Mouse (Mus musculus): ENCODE measurements around the gene Cpa1.

The Cpa1 gene

GRCm38 (mm10) chr6:30674714-30675280 lies 35.8 kb downstream of the Cpa1 start:
- DNase-seq: no peak

DNA sequence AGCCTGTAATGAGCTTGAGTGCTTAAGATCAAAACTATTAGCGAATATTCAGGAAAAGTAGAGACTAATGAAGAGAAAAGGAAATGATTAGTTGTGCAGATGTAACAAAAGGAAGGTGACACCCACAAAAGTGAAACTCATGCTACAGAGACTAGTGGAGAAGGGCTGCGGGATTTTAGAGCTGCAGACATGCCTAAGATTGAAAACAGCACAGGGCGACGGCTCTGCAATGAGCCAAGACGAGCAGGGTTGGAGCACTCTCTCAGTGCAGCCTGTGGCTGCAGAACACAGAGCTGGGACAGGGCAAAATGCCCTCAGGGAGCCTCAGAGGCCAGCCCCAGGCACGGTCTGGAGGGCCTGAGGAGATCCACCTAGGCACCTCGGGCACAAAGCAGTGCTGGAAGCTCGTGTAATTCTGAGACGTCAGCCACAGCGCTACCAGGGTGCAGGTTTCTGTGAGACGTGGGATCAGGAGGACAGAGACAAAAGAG lies 36.3 kb downstream of the Cpa1 start:
- DNase-seq: no peak

GRCm38 (mm10) chr6:30676506-30676905 lies 37.5 kb downstream of the Cpa1 start:
- no peak for DNase-seq

DNA sequence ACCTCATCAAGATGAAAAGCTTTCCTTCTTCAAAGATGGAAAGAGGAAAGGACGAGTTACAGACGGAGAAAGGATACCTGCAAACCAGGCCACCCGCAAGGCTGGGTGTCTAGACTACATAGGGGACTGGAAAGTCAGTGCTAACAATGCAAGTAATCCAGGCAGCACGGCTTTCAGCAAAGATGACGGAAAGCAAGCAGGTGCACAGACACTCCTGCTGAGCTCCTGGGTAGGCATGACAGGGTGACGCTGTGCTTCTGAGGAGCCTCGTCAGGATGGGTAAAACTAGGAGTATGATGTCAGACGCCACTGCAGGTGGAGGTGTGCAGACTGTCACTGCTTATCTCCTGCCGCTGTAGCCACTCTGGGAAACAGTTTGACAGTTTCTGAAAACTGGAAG lies 38.6 kb downstream of the Cpa1 start:
- no peak for DNase-seq

DNA sequence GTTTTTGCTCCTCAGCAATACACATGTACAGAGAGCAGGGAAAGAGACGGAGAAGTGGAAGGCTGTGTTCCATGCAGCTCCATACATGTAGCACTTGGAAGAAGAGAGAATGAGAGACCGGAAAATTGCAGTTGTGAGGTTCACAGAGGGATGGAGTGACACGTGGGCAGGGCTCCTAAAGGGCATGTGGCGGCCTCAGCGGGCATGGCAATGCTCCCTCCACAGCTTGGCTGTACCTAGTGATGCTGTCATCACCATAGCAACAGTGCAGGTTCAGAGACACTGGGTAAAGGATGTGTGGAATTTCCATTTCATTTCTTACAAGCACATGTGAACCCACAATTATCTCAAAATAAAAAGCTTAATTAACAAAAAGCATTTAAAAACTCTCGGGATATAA lies 39.5 kb downstream of the Cpa1 start:
- no peak for DNase-seq

- no peak for DNase-seq
These were observed 40.5 kb downstream of the Cpa1 start for GRCm38 (mm10) chr6:30679567-30679966.

GRCm38 (mm10) chr6:30680442-30680841 lies 41.4 kb downstream of the Cpa1 start:
- no peak for DNase-seq

DNA sequence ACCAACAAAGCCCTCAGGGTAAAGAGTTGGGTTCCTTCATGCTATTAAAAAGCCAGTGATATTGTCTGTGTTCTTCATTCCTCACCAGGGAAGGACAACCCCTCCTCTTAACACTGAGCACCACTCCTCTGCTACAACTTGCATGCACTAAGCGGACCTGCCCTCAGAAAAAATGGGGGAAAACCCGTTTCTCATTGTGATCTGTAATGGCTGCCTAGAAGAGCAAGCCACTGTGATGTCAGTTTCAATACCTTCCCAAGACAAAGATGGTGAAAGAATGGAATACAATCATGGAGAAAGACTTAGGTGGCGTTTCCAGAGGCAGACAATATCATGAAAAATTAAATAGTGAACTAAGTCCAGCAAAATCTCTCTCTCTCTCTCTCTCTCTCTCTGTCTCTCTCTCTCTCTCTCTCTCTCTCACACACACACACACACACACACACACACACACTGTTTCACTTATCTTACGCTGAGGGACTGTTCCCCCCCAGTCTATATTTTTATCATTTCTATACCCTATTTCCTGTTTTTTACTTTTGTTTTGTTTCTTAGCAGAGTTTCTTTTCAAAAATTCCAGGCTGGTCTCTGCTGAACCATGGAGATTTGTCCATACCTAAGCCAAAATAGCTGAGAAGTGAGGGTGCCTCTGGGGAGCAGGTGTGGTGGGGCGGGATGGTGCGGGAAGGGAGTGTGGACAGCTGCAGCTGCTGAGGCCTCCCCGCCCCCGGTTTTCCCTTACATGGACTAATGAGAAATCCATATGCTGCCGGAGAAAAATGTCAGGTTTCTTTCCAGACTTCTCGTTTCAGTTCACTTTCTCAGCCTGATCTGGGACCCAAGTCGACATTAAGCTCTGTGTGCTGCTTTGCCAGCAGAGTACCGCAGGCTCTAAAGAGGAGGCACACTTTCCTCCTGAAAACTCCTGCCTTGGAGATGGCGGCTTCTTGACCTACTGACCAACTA lies 43.2 kb downstream of the Cpa1 start:
- no peak for DNase-seq

GRCm38 (mm10) chr6:30684570-30684969 lies 45.6 kb downstream of the Cpa1 start:
- no peak for DNase-seq

- no peak for DNase-seq
These were observed 48.2 kb downstream of the Cpa1 start for GRCm38 (mm10) chr6:30687198-30687597.

GRCm38 (mm10) chr6:30692826-30693225 lies 53.8 kb downstream of the Cpa1 start:
- DNase-seq: no peak

GRCm38 (mm10) chr6:30693350-30693991 lies 54.5 kb downstream of the Cpa1 start, which contains the start of gene Cep41:
Gene Cep41 (minus strand): TSS chr6:30693749.
- DNase-seq: peak; percentile 93 to 94

GRCm38 (mm10) chr6:30694209-30694608 lies 55.2 kb downstream of the Cpa1 start:
- DNase-seq: no peak

Measured in kidney, adult 8-10 months (tissue).